Mouse (Mus musculus) intestine, postnatal 0 days (tissue): ENCODE measurements around the gene Bid. TPM values are rescaled to one million over a fixed set of nuclear protein-coding genes. Genes with fewer than 3 reads are reported as not detected.
"Not testable (repeated sequence)": the region's sequence is repeated elsewhere in the genome, so short reads cannot be mapped to it uniquely, and the experiment has no call there.

Source experiments
- ATAC-seq: fragments of 200-750 bp; cut with Nextera tagmentation; 2 replicates; pipeline ENCODE4 v1.8.0; 2017; ENCODE audit warnings: mild to moderate bottlenecking, moderate TSS enrichment, moderate library complexity
- H3K27ac ChIP-seq: fragments of 300-500 bp; sonication (generic); 2 replicates; pipeline ENCODE4 v1.5.1; 2014; ENCODE audit warnings: mild to moderate bottlenecking, low read depth, low read length, moderate library complexity
- H3K27me3 ChIP-seq: fragments of 300-500 bp; sonication (generic); replicated peaks from 2 replicates; pipeline ENCODE4 v1.6.1; 2014; ENCODE audit warnings: low read length, mixed read lengths; ENCODE audit not compliant: control insufficient read depth, insufficient read depth
- H3K36me3 ChIP-seq: fragments of 300-500 bp; sonication (generic); 2 replicates; pipeline ENCODE4 v1.6.1; 2014; ENCODE audit warnings: mild to moderate bottlenecking, moderate library complexity; ENCODE audit not compliant: control insufficient read depth, insufficient read depth
- H3K4me1 ChIP-seq: fragments of 300-500 bp; sonication (generic); replicated peaks from 2 replicates; pipeline ENCODE4 v1.6.1; 2014; ENCODE audit warnings: antibody characterized with exemption, low read length, mixed read lengths; ENCODE audit not compliant: control insufficient read depth, insufficient read depth
- H3K4me2 ChIP-seq: fragments of 300-500 bp; sonication (generic); replicated peaks from 2 replicates; pipeline ENCODE4 v1.6.1; 2014; ENCODE audit warnings: low read depth, mild to moderate bottlenecking, moderate library complexity
- H3K4me3 ChIP-seq: fragments of 300-500 bp; sonication (generic); 2 replicates; pipeline ENCODE4 v1.5.1; 2014; ENCODE audit warnings: low read depth, low read length
- H3K9ac ChIP-seq: fragments of 300-500 bp; sonication (generic); 2 replicates; pipeline ENCODE4 v1.6.1; 2014; ENCODE audit warnings: mild to moderate bottlenecking, low read depth, low read length
- H3K9me3 ChIP-seq: fragments of 300-500 bp; sonication (generic); 2 replicates; pipeline ENCODE4 v1.6.1; 2016; ENCODE audit warnings: mixed run types; ENCODE audit not compliant: control insufficient read depth
- CTCF ChIP-seq: sonication (generic); IDR thresholded peaks from 2 replicates; pipeline ENCODE4 v1.5.1; 2016; ENCODE audit warnings: low read depth, mild to moderate bottlenecking, control low read depth, antibody characterized with exemption, moderate library complexity
- WGBS: fragments of 180-500 bp; shearing (Covaris S2); extraction: QIAGEN DNeasy Blood & Tissue Kit; methylation state at CpG from one replicate; pipeline ENCODE4 v1.1.7; 2014; 5-methylcytosine and 5-hydroxymethylcytosine counted together
- polyA plus RNA-seq: library from polyadenylated mRNA; unstranded; fragments of >200 nt; fragmentation: Nextera tagmentation; extraction: Ambion mirVana; gene quantifications from 2 replicates; pipeline ENCODE4 v1.2.1, GENCODE M21; 2015

Bid gene
- polyA plus RNA-seq, 1 experiment from 2014 or later: 24.8 TPM

GRCm38 (mm10) chr6:120917975-120918374, 1.3 kb upstream of the Bid start:
- 50% methylated on average over 3 of the region's 3 CpGs for WGBS
- peak overlapping the region; percentile 97; the same call in 1 of the 2 replicates for H3K4me2 ChIP-seq

GRCm38 (mm10) chr6:120916972-120917881, 574 bp upstream of the Bid start:
- Histone ChIP-seq H3K9ac (peak overlapping the region; percentile 60; the same call in 1 of the 2 replicates), H3K27ac (peak overlapping the region; percentile 75; the same call in 1 of the 2 replicates), H3K4me2 (peak overlapping the region; percentile 97), H3K4me3 (peak overlapping the region; percentile 65)
- peak; percentile 72 for ATAC-seq
- 14% methylated on average over 10 of the region's 14 CpGs for WGBS
- not testable (repeated sequence) for H3K4me1 ChIP-seq, H3K36me3 ChIP-seq, H3K9me3 ChIP-seq, H3K27me3 ChIP-seq

More at GRCm38 (mm10) chr6:120917975-120918374, 1.3 kb upstream of the Bid start:
- 0 out of 2 replicates have a peak overlapping the region, but pooled peaks have one; percentile 12 for H3K4me3 ChIP-seq
- no peaks in the 10 kb centered on the region for H3K36me3 ChIP-seq
- no peaks in the 10 kb centered on the region for H3K4me1 ChIP-seq
- H3K27ac ChIP-seq: peak overlapping the region; percentile 75; the same call in 1 of the 2 replicates
- no peak overlapping the region for H3K9ac ChIP-seq
- TF ChIP-seq CTCF: no peak
- ATAC-seq: no peak
- no peaks in the 10 kb centered on the region for H3K27me3 ChIP-seq
- H3K9me3 ChIP-seq: no peaks in the 10 kb centered on the region

- 46% methylated on average over 2 of the region's 2 CpGs for WGBS
- Histone ChIP-seq H3K4me3 (no peak overlapping the region; the same call in 1 of the 2 replicates), H3K9me3 (no peaks in the 10 kb centered on the region), H3K27me3 (no peaks in the 10 kb centered on the region), H3K9ac (no peak overlapping the region), H3K4me1 (0 out of 2 replicates have a peak, but pooled peaks cover 3% of the 10 kb centered on the region), H3K36me3 (no peaks in the 10 kb centered on the region), H3K4me2 (peak overlapping the region; percentile 97), H3K27ac (no peak overlapping the region)
- TF ChIP-seq CTCF: no peak
- no peak for ATAC-seq
Measured at GRCm38 (mm10) chr6:120915649-120915975, 1.0 kb downstream of the Bid start.

- 0 out of 2 replicates have a peak, but pooled peaks cover 3% of the 10 kb centered on the region for H3K4me1 ChIP-seq
- peak overlapping the region; percentile 97 for H3K4me2 ChIP-seq
- H3K27ac ChIP-seq: no peak overlapping the region; the same call in 1 of the 2 replicates
- no peak overlapping the region for H3K4me3 ChIP-seq
- H3K9ac ChIP-seq: no peak overlapping the region
- 54% methylated on average over 9 of the region's 9 CpGs for WGBS
- H3K9me3 ChIP-seq: no peaks in the 10 kb centered on the region
- no peaks in the 10 kb centered on the region for H3K27me3 ChIP-seq
- no peaks in the 10 kb centered on the region for H3K36me3 ChIP-seq
- peak; percentile 66 for TF ChIP-seq CTCF
- 0 out of 2 replicates have a peak, but pooled peaks have one; percentile 18 for ATAC-seq
Measured at GRCm38 (mm10) chr6:120914911-120915648, 1.6 kb downstream of the Bid start.

- no peaks in the 10 kb centered on the region for H3K36me3 ChIP-seq
- ATAC-seq: no peak
- no peak overlapping the region for H3K4me2 ChIP-seq
- no peaks in the 10 kb centered on the region for H3K9me3 ChIP-seq
- no peaks in the 10 kb centered on the region for H3K27me3 ChIP-seq
- no peak overlapping the region; the same call in 1 of the 2 replicates for H3K27ac ChIP-seq
- WGBS: 88% methylated on average over 4 of the region's 4 CpGs
- no peak for TF ChIP-seq CTCF
- H3K4me1 ChIP-seq: 0 out of 2 replicates have a peak, but pooled peaks cover 3% of the 10 kb centered on the region
- no peak overlapping the region for H3K4me3 ChIP-seq
- H3K9ac ChIP-seq: no peak overlapping the region
Measured at GRCm38 (mm10) chr6:120914533-120914910, 2.1 kb downstream of the Bid start.

GRCm38 (mm10) chr6:120913783-120914182, 2.9 kb downstream of the Bid start:
- WGBS: 89% methylated on average over 8 of the region's 8 CpGs
- ATAC-seq: no peak

More at GRCm38 (mm10) chr6:120913783-120914182, 2.9 kb downstream of the Bid start:
- Histone ChIP-seq H3K27me3 (no peaks in the 10 kb centered on the region), H3K4me3 (no peak overlapping the region), H3K9me3 (no peaks in the 10 kb centered on the region), H3K9ac (no peak overlapping the region), H3K4me1 (0 out of 2 replicates have a peak, but pooled peaks cover 3% of the 10 kb centered on the region), H3K27ac (no peak overlapping the region), H3K36me3 (no peaks in the 10 kb centered on the region), H3K4me2 (no peak overlapping the region)
- TF ChIP-seq CTCF: no peak
